Mouse (Mus musculus) CD8-positive naive resting alpha-beta T cell, adult 2 months (primary cell): Measurements from ENCODE around the gene Gm4201.
"Not testable (repeated sequence)": the region's sequence is repeated elsewhere in the genome, so short reads cannot be mapped to it uniquely, and the experiment has no call there.

Experiments used
- DNase-seq, 2 experiments: peaks; one replicate each; pipeline ENCODE4 v3.0.0; 2022; ENCODE audit warnings: low read depth in 2 of 2, low spot score in 2 of 2

Gene Gm4201

GRCm38 (mm10) chr7:22565243-22565642 lies at the start of gene Gm4201:
Gm4201 (minus strand) TSS chr7:22565343.
- not testable (repeated sequence) for DNase-seq

GRCm38 (mm10) chr7:22588027-22588426 lies 22.9 kb upstream of the Gm4201 start, which contains the start of gene Gm4565:
Gm4565 (minus strand) TSS chr7:22588127.
- DNase-seq, result not testable (repeated sequence)

- DNase-seq, result not testable (repeated sequence)
These were observed 30.4 kb downstream of the Gm4201 start, which contains the start of gene Gm8677 for GRCm38 (mm10) chr7:22534787-22535186. Gm8677 (minus strand) TSS chr7:22534887.

- DNase-seq, result not testable (repeated sequence)
These were observed 42.5 kb downstream of the Gm4201 start, which contains the start of gene Vmn1r152 for GRCm38 (mm10) chr7:22522667-22523066. Vmn1r152 (plus strand) TSS chr7:22522967.
